Mouse (Mus musculus) brown adipose tissue, adult 24 weeks (tissue): Measurements from ENCODE around the gene Fancd2os. TPM values are rescaled to one million over a fixed set of nuclear protein-coding genes. Genes with fewer than 3 reads are reported as not detected.

ENCODE experiments used
- H3K27ac ChIP-seq: fragments of 200-500 bp; replicated peaks from 2 replicates; pipeline ENCODE4 v1.5.1; 2012; ENCODE audit warnings: low read depth, mild to moderate bottlenecking, low read length
- H3K4me1 ChIP-seq: fragments of 200-500 bp; 2 replicates; pipeline ENCODE4 v1.6.1; 2012; ENCODE audit warnings: low read length, mixed read lengths; ENCODE audit not compliant: control insufficient read depth, insufficient read depth, insufficient read length
- H3K4me3 ChIP-seq: fragments of 200-500 bp; 2 replicates; pipeline ENCODE4 v1.5.1; 2012; ENCODE audit warnings: low read depth, mild to moderate bottlenecking, low read length, moderate library complexity; ENCODE audit not compliant: insufficient read depth
- polyA plus RNA-seq: library from polyadenylated mRNA; stranded (reverse); fragments of >200 nt; gene quantifications from 2 replicates; pipeline ENCODE4 v1.2.4, GENCODE M21; 2012; ENCODE audit not compliant: missing spikeins, insufficient read depth, insufficient read length

Fancd2os gene
- polyA plus RNA-seq, 1 experiment: not detected

GRCm38 (mm10) chr6:113623386-113623785, 22.9 kb upstream of the Fancd2os start:
- Histone ChIP-seq H3K27ac (peak overlapping the region; percentile 78), H3K4me3 (peak overlapping the region; percentile 71), H3K4me1 (no peaks in the 10 kb centered on the region)

DNA sequence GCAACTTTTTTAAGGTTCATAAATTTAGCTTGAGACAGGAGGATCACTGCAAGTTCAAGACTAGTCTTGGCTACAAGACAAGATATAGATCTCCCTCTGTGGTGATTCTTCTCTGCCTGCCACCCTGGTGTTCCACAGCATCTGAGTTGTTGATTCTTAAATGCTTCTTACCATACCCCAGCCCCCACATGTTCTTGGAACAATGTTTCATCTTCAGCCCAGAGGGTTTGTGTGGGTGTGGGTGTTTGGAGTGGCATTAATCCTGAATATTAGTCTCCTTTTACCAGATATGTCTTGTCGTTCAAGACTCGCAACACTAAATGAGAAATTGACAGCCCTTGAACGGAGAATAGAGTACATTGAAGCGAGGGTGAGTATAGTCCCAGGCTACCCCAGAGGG, 15.0 kb upstream of the Fancd2os start:
- Histone ChIP-seq H3K4me3 (no peak overlapping the region), H3K4me1 (no peaks in the 10 kb centered on the region), H3K27ac (no peak overlapping the region)

DNA sequence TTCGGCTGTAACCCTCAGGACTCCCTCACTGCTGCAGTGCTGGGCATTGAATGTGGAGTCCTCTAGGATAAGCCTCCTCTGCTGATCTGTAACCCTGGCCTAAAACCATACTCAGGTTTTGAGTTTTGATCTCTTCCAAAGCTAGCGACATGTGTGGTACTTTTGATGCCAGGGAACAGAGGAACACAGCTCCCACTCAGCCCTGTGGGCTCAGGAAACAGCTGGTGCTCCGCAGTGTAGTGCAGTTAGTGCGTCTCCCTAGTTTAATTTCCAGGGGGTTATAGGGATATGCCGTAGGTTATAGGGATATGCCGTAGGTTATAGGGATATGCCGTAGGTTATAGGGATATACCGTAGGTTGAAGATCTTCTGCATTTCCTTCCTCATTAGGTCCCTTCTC, 14.5 kb upstream of the Fancd2os start:
- Histone ChIP-seq H3K4me1 (no peaks in the 10 kb centered on the region), H3K27ac (no peak overlapping the region)

DNA sequence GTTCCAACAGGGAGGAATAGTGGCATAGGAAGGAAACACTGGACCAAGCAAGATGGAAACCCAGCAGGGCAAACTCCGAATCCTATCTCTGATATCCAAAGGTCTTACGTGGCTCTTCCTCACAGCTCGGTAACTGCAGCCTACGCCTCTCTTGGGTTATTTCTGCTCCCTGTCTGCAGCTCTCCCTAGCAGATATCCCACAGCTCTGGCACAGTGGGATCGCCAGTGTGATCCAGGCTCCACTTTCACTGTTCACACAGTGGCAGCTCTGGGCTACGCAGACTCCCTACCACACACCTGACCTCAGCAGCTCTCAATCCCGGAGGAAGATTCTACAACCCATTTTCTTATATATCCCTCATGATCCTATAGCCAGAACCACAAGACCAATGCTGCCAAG, 13.6 kb upstream of the Fancd2os start:
- no peaks in the 10 kb centered on the region for H3K4me1 ChIP-seq
- no peak overlapping the region for H3K27ac ChIP-seq
- no peak overlapping the region for H3K4me3 ChIP-seq

More for the DNA sequence above, 14.5 kb upstream of the Fancd2os start:
- no peak overlapping the region for H3K4me3 ChIP-seq

- no peak overlapping the region for H3K4me3 ChIP-seq
- no peaks in the 10 kb centered on the region for H3K4me1 ChIP-seq
- no peak overlapping the region for H3K27ac ChIP-seq
Measured at GRCm38 (mm10) chr6:113612258-113612969, 11.9 kb upstream of the Fancd2os start.

- peaks cover 5% of the 10 kb centered on the region for H3K4me1 ChIP-seq
- no peak overlapping the region for H3K27ac ChIP-seq
- H3K4me3 ChIP-seq: no peak overlapping the region
Measured at GRCm38 (mm10) chr6:113609293-113609692, 8.8 kb upstream of the Fancd2os start.

DNA sequence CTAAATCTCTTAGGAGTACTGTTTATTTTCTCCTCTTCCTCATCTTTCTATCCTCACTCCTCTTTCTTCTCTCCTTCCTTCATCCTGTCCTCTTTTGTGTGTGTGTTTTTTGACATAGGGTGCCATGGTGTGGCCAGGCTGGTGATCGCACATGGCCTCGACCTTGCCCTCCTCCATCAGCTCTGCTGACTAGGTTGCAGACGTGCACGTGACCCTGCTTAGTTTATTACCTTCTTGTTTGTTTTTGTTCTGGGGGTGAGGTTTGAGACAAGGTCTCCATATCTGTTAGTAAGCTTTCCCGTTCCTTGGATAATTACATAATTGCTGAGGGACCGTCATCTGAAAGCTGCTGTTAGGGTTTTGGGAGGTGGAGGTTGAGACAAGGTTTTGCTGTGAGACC, 8.4 kb upstream of the Fancd2os start:
- H3K4me3 ChIP-seq: no peak overlapping the region
- no peak overlapping the region for H3K27ac ChIP-seq
- peaks cover 5% of the 10 kb centered on the region for H3K4me1 ChIP-seq

GRCm38 (mm10) chr6:113605224-113605545, 4.7 kb upstream of the Fancd2os start:
- Histone ChIP-seq H3K27ac (peak overlapping the region; percentile 78), H3K4me1 (peaks cover 5% of the 10 kb centered on the region), H3K4me3 (peak overlapping the region; percentile 73)

DNA sequence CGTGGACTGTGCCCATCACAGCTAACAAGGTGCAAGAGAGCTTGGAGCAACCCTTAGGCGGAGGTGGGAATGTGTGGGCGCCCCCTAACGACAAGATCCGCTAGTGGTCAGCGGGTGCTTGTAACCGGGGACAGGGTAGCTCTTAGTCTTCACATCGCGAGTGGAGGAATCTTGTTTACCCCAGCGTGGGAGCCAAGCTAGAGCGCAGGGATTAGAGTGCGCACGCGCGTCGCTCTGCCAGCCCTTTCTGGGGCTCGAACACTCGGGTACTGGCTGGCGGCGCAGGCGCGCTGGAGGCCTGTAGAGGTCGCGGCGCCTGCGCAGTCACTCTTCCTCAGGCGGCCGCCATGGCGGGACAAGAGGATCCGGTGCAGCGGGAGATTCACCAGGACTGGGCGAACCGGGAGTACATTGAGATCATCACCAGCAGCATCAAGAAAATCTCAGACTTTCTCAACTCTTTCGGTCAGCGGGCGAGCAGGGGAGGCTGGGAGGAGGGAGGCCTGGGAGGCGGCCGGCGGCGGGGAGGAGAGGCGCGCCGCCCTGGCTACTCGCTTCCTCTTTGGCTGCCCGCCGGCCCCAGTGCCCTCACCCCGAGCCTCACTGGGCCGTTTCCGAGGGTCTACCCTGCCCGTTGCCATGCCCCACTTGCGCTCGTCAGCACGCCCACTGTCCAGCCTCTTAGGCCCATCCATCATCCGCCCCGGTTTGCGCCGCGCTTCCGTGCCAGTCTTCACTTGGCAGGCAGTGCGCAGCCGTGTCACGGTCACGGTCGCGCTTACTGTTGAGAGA, 4.1 kb upstream of the Fancd2os start, which contains the start of gene Brk1:
Gene Brk1, plus strand, starts transcription at position 341 of the 792 bp plus-strand sequence.
- H3K4me3 ChIP-seq: peak within 1 kb of the TSS; percentile 73
- H3K27ac ChIP-seq: peak within 1 kb of the TSS; percentile 78
- peaks cover 5% of the 10 kb centered on the region for H3K4me1 ChIP-seq

GRCm38 (mm10) chr6:113603993-113604392, 3.5 kb upstream of the Fancd2os start:
- Histone ChIP-seq H3K27ac (peak overlapping the region; percentile 63), H3K4me1 (peaks cover 5% of the 10 kb centered on the region), H3K4me3 (peak overlapping the region; percentile 73)

DNA sequence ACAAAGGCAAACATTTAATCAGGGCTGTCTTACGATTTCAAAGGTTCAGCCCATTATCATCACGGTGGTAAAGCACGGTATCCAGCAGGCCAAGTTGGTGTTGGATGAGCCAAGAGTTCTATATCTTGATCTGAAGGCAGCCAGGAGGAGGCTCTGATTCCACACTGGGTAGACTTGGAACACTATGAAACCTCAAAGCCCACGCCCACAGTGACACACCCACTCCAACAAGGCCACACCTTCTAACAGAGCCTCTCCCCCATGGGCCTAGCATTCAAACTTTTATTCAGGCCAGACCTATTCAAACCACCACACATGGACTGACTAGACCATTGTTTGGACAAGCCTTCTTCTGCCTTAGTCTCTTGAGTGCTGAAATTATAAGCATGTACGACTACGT, 2.3 kb upstream of the Fancd2os start:
- H3K27ac ChIP-seq: no peak overlapping the region
- no peak overlapping the region for H3K4me3 ChIP-seq
- peaks cover 5% of the 10 kb centered on the region for H3K4me1 ChIP-seq

GRCm38 (mm10) chr6:113599833-113600232, 682 bp downstream of the Fancd2os start:
- no peak overlapping the region for H3K4me3 ChIP-seq
- no peaks in the 10 kb centered on the region for H3K4me1 ChIP-seq
- no peak overlapping the region for H3K27ac ChIP-seq

GRCm38 (mm10) chr6:113597945-113598344, 2.6 kb downstream of the Fancd2os start:
- Histone ChIP-seq H3K27ac (no peak overlapping the region), H3K4me3 (no peak overlapping the region)

GRCm38 (mm10) chr6:113592637-113593036, 7.9 kb downstream of the Fancd2os start:
- no peaks in the 10 kb centered on the region for H3K4me1 ChIP-seq
- no peak overlapping the region for H3K27ac ChIP-seq
- no peak overlapping the region for H3K4me3 ChIP-seq

More at GRCm38 (mm10) chr6:113597945-113598344, 2.6 kb downstream of the Fancd2os start:
- H3K4me1 ChIP-seq: no peaks in the 10 kb centered on the region

DNA sequence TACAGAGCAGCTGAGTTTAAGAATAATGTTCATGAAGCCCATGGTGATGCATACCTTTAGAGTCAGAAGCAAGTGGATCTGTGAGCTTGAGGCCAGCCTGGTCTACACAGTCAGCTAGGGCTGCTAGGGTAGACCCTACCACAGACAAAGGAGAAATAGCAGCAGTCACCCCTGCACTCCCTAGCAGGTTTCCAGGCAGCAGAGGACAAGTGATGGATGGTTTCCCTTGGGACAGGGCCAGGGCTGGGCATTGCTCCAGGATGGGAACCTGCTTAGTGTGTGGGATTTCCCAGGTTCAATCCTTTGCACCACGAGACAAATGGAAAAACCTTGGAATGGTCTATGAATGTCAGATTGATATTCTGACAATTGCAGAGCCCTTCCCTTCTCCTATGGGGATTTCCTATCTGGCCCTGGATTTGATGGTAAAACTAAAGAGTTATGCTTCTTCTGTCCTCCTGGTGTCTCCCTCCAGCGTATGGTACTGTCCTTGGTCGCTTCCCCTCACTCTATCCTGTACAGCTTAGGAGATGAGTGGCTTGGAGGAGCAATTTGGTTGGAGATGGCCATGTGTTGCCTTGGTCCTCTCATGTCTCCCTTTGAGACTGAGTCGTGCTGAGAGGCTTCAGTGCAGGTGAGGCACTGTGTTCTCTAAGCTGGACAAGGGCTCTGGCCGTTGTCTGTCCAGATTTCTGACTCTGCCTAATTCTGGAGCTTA, 13.9 kb downstream of the Fancd2os start:
- Histone ChIP-seq H3K27ac (no peak overlapping the region), H3K4me3 (no peak overlapping the region), H3K4me1 (no peaks in the 10 kb centered on the region)
